Mouse (Mus musculus) bone marrow, adult 2 months (tissue): ENCODE results near the gene Hk1.

Source experiments
- CTCF ChIP-seq: fragments of 200-500 bp; IDR thresholded peaks from 2 replicates; pipeline ENCODE4 v1.5.1; 2011; ENCODE audit warnings: low read length, control low read depth; ENCODE audit not compliant: control insufficient read depth, insufficient read depth
- POLR2A ChIP-seq: fragments of 200-500 bp; IDR thresholded peaks from 2 replicates; pipeline ENCODE4 v1.6.1; 2011; ENCODE audit warnings: low read depth, mild to moderate bottlenecking, control low read depth, low read length, borderline replicate concordance; ENCODE audit not compliant: control insufficient read depth

DNA sequence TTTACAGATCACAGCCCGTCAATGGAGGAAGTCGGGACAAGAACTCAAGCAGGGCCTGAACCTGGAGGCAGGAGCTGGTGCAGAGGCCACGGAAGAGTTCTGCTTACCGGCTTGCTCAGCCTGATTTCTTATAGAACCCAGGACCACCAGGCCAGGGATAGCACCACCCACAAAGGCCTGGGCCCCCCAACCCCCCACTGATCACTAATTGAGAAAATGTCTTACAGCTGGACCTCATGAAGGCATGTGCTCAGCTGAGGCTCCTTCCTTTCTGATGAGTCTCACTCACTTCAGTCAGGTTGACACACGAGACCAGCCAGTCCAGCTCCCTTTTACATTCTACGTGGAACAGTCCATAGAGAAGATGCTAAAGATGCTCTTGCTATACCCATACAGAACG is 153.9 kb downstream of the Hk1 start:
- TF ChIP-seq POLR2A (no peak), CTCF (no peak)
